Mouse (Mus musculus) kidney, embryonic 15.5 days (tissue): Measurements from ENCODE around the gene Gm21560. TPM values are rescaled to one million over a fixed set of nuclear protein-coding genes. Genes with fewer than 3 reads are reported as not detected.
"Not testable (repeated sequence)": the region's sequence is repeated elsewhere in the genome, so short reads cannot be mapped to it uniquely, and the experiment has no call there.

Experiments used
- ATAC-seq: fragments of 200-750 bp; cut with Nextera tagmentation; replicated peaks from 2 replicates; pipeline ENCODE4 v1.8.0; 2017; ENCODE audit warnings: moderate TSS enrichment; ENCODE audit not compliant: low FRiP score
- H3K27ac ChIP-seq: fragments of 300-500 bp; sonication (generic); 2 replicates; pipeline ENCODE4 v1.5.1; 2015; ENCODE audit warnings: mild to moderate bottlenecking, inconsistent platforms
- H3K27me3 ChIP-seq: fragments of 300-500 bp; sonication (generic); 2 replicates; pipeline ENCODE4 v1.6.1; 2015; ENCODE audit warnings: inconsistent platforms
- H3K36me3 ChIP-seq: fragments of 300-500 bp; sonication (generic); 2 replicates; pipeline ENCODE4 v1.6.1; 2015; ENCODE audit warnings: inconsistent platforms
- H3K4me1 ChIP-seq: fragments of 300-500 bp; sonication (generic); 2 replicates; pipeline ENCODE4 v1.6.1; 2015; ENCODE audit warnings: inconsistent platforms
- H3K4me2 ChIP-seq: fragments of 300-500 bp; sonication (generic); 2 replicates; pipeline ENCODE4 v1.6.1; 2015; ENCODE audit warnings: moderate library complexity, mild to moderate bottlenecking, inconsistent platforms
- H3K4me3 ChIP-seq: fragments of 300-500 bp; sonication (generic); replicated peaks from 2 replicates; pipeline ENCODE4 v1.5.1; 2015; ENCODE audit warnings: mild to moderate bottlenecking, inconsistent platforms
- H3K9ac ChIP-seq: fragments of 300-500 bp; sonication (generic); 2 replicates; pipeline ENCODE4 v1.6.1; 2015; ENCODE audit warnings: mild to moderate bottlenecking, inconsistent platforms
- H3K9me3 ChIP-seq: fragments of 300-500 bp; sonication (generic); replicated peaks from 2 replicates; pipeline ENCODE4 v1.6.1; 2016; ENCODE audit warnings: inconsistent platforms
- WGBS: fragments of 180-500 bp; shearing (Covaris S2); methylation state at CpG from one replicate; pipeline ENCODE4 v1.1.7; 2015; ENCODE audit warnings: mixed read lengths; 5-methylcytosine and 5-hydroxymethylcytosine counted together
- polyA plus RNA-seq: library from polyadenylated mRNA; unstranded; fragments of >200 nt; fragmentation: Nextera tagmentation; extraction: Ambion mirVana; gene quantifications from 2 replicates; pipeline ENCODE4 v1.2.1, GENCODE M21; 2015

Gene Gm21560
- not detected in 2 replicates for polyA plus RNA-seq

GRCm38 (mm10) chr14:6219192-6219591 lies at the start of gene Gm21560:
Gene Gm21560 (minus strand): TSS chr14:6219292.
- H3K36me3 ChIP-seq, H3K9me3 ChIP-seq, H3K9ac ChIP-seq, H3K4me3 ChIP-seq, H3K27me3 ChIP-seq, ATAC-seq, H3K27ac ChIP-seq, H3K4me2 ChIP-seq, H3K4me1 ChIP-seq: not testable (repeated sequence)
- WGBS: 78% methylated on average over 2 of the region's 2 CpGs

GRCm38 (mm10) chr14:6163538-6163937 lies 55.6 kb downstream of the Gm21560 start:
- H3K4me2 ChIP-seq, H3K27ac ChIP-seq, H3K4me3 ChIP-seq, ATAC-seq, H3K9ac ChIP-seq, H3K4me1 ChIP-seq, H3K36me3 ChIP-seq, H3K27me3 ChIP-seq, H3K9me3 ChIP-seq: not testable (repeated sequence)
- WGBS: 90% methylated on average over 4 of the region's 9 CpGs

- not testable (repeated sequence) for H3K4me1 ChIP-seq, H3K9ac ChIP-seq, H3K4me3 ChIP-seq, H3K27ac ChIP-seq, H3K4me2 ChIP-seq, ATAC-seq, H3K27me3 ChIP-seq, H3K36me3 ChIP-seq, H3K9me3 ChIP-seq
- WGBS: 100% methylated on average over 1 of the region's 1 CpGs
Measured at GRCm38 (mm10) chr14:6161085-6161484, 58.0 kb downstream of the Gm21560 start.

Other genes starting within 250 kb of the Gm21560 start
- not detected in 2 replicates for gene Gm3453, start 240.2 kb downstream of the Gm21560 start, polyA plus RNA-seq
- not detected in 2 replicates for gene Gm6337, start 161.0 kb downstream of the Gm21560 start, polyA plus RNA-seq
- 0.30 and 1.1 TPM in 2 replicates for gene Gm8206, start 125.3 kb downstream of the Gm21560 start, polyA plus RNA-seq
- gene Gm3468, start 110.6 kb downstream of the Gm21560 start, polyA plus RNA-seq: 1.0 and 1.6 TPM in 2 replicates
- gene Gm3476, start 93.5 kb downstream of the Gm21560 start, polyA plus RNA-seq: not detected in 2 replicates
- gene Gm3411, start 68.0 kb upstream of the Gm21560 start, polyA plus RNA-seq: 0.68 and 0.91 TPM in 2 replicates
- not detected in 2 replicates for gene Gm21103, start 85.6 kb upstream of the Gm21560 start, polyA plus RNA-seq
- gene Gm3618, start 124.4 kb upstream of the Gm21560 start, polyA plus RNA-seq: not detected in 2 replicates
- gene Gm16440, start 171.0 kb upstream of the Gm21560 start, polyA plus RNA-seq: not detected in 2 replicates
- 0.52 and 0.57 TPM in 2 replicates for gene Gm3591, start 193.2 kb upstream of the Gm21560 start, polyA plus RNA-seq
- gene Gm3594, start 225.3 kb upstream of the Gm21560 start, polyA plus RNA-seq: not detected in 2 replicates